Mouse (Mus musculus) macrophage (primary cell): ENCODE results near the gene Nop9. TPM values are rescaled to one million over a fixed set of nuclear protein-coding genes. Genes with fewer than 3 reads are reported as not detected.
A peak's percentile ranks its signal among the peaks of the same experiment; 100 is the strongest.

Experiments
- H3K27ac ChIP-seq: fragments of 350-480 bp; formaldehyde crosslinking; 2 replicates; pipeline ENCODE4 v1.9.0; 2021
- H3K36me3 ChIP-seq: fragments of 350-480 bp; formaldehyde crosslinking; 2 replicates; pipeline ENCODE4 v1.9.0; 2021; ENCODE audit errors: inconsistent target
- H3K4me3 ChIP-seq: fragments of 350-480 bp; formaldehyde crosslinking; 2 replicates; pipeline ENCODE4 v1.9.0; 2021; ENCODE audit errors: inconsistent target
- H3K79me2 ChIP-seq: fragments of 350-480 bp; formaldehyde crosslinking; 2 replicates; pipeline ENCODE4 v1.9.0; 2021; ENCODE audit errors: inconsistent target
- WGBS: methylation state at CpG from one replicate; pipeline ENCODE4 v1.1.7; 2026; ENCODE audit warnings: inconsistent platforms; ENCODE audit not compliant: missing documents; 5-methylcytosine and 5-hydroxymethylcytosine counted together
- polyA plus RNA-seq: library from polyadenylated mRNA; stranded (reverse); fragments of 250-400 nt; gene quantifications from 3 replicates; pipeline ENCODE4 v1.2.4, GENCODE M21; 2018; ENCODE audit warnings: inconsistent platforms

Nop9 gene
- polyA plus RNA-seq, 1 experiment from 2014 or later: 9.3 TPM

DNA sequence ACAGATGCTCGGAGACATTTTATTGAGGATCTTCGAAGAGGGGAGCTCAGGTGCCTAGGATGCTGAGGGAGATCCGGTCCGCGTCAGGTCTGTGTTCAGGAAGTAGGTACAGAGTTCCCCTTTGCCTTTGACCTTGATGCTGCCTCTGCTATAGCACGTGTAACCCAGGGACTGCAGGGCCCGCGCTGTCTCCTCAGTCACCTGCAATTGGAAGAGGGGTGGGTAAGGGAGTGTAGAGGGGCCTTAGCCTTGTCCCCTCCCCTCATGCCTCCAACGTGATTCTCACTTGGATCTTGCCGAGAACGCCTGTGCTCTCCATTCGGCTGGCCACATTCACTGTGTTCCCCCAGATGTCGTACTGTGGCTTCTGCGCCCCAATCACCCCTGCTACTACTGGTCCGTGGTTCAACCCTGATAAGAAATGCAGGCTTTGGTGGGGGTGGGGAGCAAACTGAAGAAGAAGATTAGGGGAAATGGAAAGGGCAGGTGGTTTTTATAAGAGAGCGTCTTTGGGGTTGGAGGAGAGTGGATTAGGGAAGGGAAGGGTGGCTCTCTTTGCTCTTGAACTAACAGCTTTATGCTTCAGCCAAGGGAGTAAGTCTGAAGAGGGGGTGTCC is 23.7 kb downstream of the Nop9 start:
- Histone ChIP-seq H3K27ac (no peak overlapping the region), H3K79me2 (no peaks in the 10 kb centered on the region), H3K4me3 (no peak overlapping the region), H3K36me3 (no peaks in the 10 kb centered on the region)
- 93% methylated on average over 15 of the region's 16 CpGs for WGBS

GRCm38 (mm10) chr14:55776711-55777110 is 31.2 kb downstream of the Nop9 start:
- no peak overlapping the region for H3K27ac ChIP-seq
- H3K36me3 ChIP-seq: no peaks in the 10 kb centered on the region
- H3K4me3 ChIP-seq: no peak overlapping the region
- H3K79me2 ChIP-seq: no peaks in the 10 kb centered on the region
- 65% methylated on average over 7 of the region's 7 CpGs for WGBS

DNA sequence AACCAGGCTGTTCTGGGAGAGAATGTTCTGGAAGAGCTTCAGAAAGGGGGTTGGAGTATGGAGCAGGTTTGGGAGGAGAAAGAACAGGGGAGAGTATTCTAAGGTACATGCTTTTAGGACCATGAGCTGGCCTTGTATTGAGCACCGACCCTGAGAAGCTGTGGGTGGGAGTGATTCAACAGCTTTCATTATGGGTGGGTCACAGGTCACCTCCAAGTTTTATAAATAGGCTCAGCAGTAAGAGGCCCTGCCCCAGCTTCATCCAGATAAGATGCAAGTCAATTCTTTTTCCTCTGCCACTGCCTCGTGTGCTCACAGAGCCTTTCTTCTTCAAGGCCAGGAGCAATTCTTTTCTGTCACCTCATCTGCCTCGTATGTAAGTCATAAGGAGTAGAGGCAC is 31.7 kb downstream of the Nop9 start:
- no peak overlapping the region for H3K27ac ChIP-seq
- no peak overlapping the region for H3K4me3 ChIP-seq
- no peaks in the 10 kb centered on the region for H3K79me2 ChIP-seq
- 52% methylated on average over 3 of the region's 3 CpGs for WGBS
- no peaks in the 10 kb centered on the region for H3K36me3 ChIP-seq

- WGBS: 64% methylated on average over 11 of the region's 11 CpGs
- H3K27ac ChIP-seq: no peak overlapping the region
- no peaks in the 10 kb centered on the region for H3K36me3 ChIP-seq
- H3K4me3 ChIP-seq: no peak overlapping the region
- no peaks in the 10 kb centered on the region for H3K79me2 ChIP-seq
These were observed 32.3 kb downstream of the Nop9 start for GRCm38 (mm10) chr14:55777806-55778205.

DNA sequence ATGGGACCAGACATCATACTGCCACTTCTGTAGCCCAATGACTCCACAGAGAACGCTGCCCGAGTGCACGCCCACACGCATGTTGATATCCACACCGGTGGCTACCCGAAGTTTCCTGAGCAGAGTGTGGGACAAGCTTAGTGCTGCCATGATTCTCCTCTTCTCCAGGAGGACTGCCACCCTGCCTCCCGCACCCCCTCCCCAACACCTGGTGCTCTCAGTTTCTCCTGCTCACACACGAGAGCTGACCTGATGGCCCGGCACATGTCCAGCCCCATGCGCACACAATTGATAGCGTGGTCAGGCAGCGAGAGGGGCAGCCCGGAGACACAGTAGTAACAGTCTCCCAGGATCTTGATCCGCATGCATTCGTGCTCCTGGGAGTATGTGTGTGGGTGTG is 33.2 kb downstream of the Nop9 start:
- no peak overlapping the region for H3K27ac ChIP-seq
- H3K4me3 ChIP-seq: no peak overlapping the region
- no peaks in the 10 kb centered on the region for H3K36me3 ChIP-seq
- no peaks in the 10 kb centered on the region for H3K79me2 ChIP-seq
- 97% methylated on average over 15 of the region's 15 CpGs for WGBS

GRCm38 (mm10) chr14:55779656-55780055 is 34.2 kb downstream of the Nop9 start:
- H3K27ac ChIP-seq: no peak overlapping the region
- no peaks in the 10 kb centered on the region for H3K79me2 ChIP-seq
- WGBS: 84% methylated on average over 13 of the region's 16 CpGs
- no peak overlapping the region for H3K4me3 ChIP-seq
- H3K36me3 ChIP-seq: no peaks in the 10 kb centered on the region

DNA sequence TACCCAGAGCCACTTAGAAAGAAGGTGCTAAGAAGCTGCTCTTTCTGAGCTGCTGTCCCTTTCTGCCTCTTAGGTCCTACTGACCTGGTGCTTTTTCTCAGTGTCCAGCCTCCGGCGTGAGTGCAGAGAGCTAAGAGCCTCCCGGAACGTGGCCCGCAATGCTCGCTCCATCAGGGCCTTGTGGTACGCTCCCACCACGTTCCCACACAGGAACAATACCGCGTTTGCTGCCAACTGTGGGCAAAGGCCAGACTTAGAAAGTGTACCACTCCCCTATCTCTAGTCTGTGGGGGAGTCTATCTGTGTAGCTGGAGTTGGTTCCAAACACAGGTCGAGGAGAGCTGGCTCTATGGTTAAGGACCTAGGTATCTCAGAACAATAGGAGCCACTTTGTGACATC is 35.2 kb downstream of the Nop9 start:
- H3K79me2 ChIP-seq: no peaks in the 10 kb centered on the region
- H3K27ac ChIP-seq: no peak overlapping the region
- H3K36me3 ChIP-seq: no peaks in the 10 kb centered on the region
- no peak overlapping the region for H3K4me3 ChIP-seq
- WGBS: 75% methylated on average over 11 of the region's 11 CpGs

- Histone ChIP-seq H3K27ac (no peak overlapping the region), H3K4me3 (no peak overlapping the region), H3K36me3 (no peaks in the 10 kb centered on the region), H3K79me2 (no peaks in the 10 kb centered on the region)
- WGBS: 25% methylated on average over 14 of the region's 14 CpGs
These were observed 35.8 kb downstream of the Nop9 start for GRCm38 (mm10) chr14:55781310-55781709.

GRCm38 (mm10) chr14:55782361-55782960 is 37.0 kb downstream of the Nop9 start:
- Histone ChIP-seq H3K27ac (no peak overlapping the region), H3K4me3 (no peak overlapping the region), H3K79me2 (no peaks in the 10 kb centered on the region), H3K36me3 (no peaks in the 10 kb centered on the region)
- 73% methylated on average over 9 of the region's 9 CpGs for WGBS

DNA sequence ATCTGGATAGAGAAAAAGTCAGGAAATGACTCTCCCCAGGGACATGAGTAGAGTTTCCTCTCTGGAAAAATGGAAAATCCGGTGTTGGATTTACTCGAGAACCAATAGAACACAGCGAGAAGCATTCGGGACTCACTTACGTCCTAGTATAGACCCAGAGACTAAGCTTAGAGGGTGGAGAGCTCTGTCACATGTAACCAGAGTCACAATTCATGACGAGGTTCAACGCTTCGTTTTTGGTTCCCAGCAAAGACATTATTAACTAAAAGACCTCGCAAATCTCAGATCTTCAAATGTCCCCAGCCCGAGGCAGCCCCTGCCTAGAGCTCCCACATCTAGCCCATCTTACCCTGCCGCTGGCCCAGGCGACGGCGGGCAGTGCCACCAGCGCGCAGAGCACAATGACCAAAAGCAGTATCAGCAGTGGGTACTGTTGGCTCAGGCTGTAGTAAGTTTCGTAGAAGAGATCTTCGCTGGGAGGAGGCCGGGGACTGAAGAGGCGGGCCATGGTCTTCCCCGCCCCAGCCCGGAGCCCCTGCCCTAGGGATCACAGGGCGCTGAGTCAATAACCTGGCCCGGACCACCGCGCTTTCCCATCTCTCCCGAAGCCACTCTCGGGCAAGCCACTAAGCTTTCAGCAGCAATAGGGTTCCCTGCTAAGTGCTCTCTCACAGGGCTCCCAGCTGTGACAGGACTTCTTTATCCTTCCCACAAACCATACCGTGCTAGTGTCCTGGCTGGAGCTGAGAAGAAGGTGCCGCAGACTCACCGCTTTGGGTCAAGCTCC is 37.9 kb downstream of the Nop9 start:
- WGBS: 45% methylated on average over 30 of the region's 31 CpGs
- no peaks in the 10 kb centered on the region for H3K79me2 ChIP-seq
- H3K4me3 ChIP-seq: no peak overlapping the region
- no peak overlapping the region for H3K27ac ChIP-seq
- H3K36me3 ChIP-seq: no peaks in the 10 kb centered on the region

GRCm38 (mm10) chr14:55783958-55784235 is 38.4 kb downstream of the Nop9 start, which contains the start of gene Adcy4:
Gene Adcy4 (minus strand): TSS chr14:55784095.
- Histone ChIP-seq H3K36me3 (no peaks in the 10 kb centered on the region), H3K27ac (no peak within 1 kb of the TSS), H3K79me2 (no peaks in the 10 kb centered on the region), H3K4me3 (no peak within 1 kb of the TSS)
- 61% methylated on average over 13 of the region's 13 CpGs for WGBS

- 92% methylated on average over 6 of the region's 6 CpGs for WGBS
- Histone ChIP-seq H3K36me3 (no peaks in the 10 kb centered on the region), H3K27ac (no peak overlapping the region), H3K4me3 (no peak overlapping the region), H3K79me2 (no peaks in the 10 kb centered on the region)
These were observed 39.7 kb downstream of the Nop9 start for GRCm38 (mm10) chr14:55785195-55785594.

GRCm38 (mm10) chr14:55787731-55788130 is 42.2 kb downstream of the Nop9 start:
- WGBS: 59% methylated on average over 11 of the region's 11 CpGs
- Histone ChIP-seq H3K79me2 (no peaks in the 10 kb centered on the region), H3K4me3 (peak overlapping the region; percentile 73), H3K36me3 (no peaks in the 10 kb centered on the region), H3K27ac (no peak overlapping the region)

- Histone ChIP-seq H3K36me3 (no peaks in the 10 kb centered on the region), H3K27ac (peak within 1 kb of the TSS; percentile 31), H3K79me2 (no peaks in the 10 kb centered on the region), H3K4me3 (peak within 1 kb of the TSS; percentile 73)
- 5% methylated on average over 40 of the region's 40 CpGs for WGBS
These were observed 43.0 kb downstream of the Nop9 start, which contains the start of gene Ripk3 for GRCm38 (mm10) chr14:55788256-55789050. Gene Ripk3 (minus strand): TSS chr14:55788865.

GRCm38 (mm10) chr14:55793461-55793860 is 48.0 kb downstream of the Nop9 start:
- 88% methylated on average over 1 of the region's 2 CpGs for WGBS
- no peak overlapping the region for H3K27ac ChIP-seq
- no peak overlapping the region for H3K4me3 ChIP-seq
- no peaks in the 10 kb centered on the region for H3K79me2 ChIP-seq
- no peaks in the 10 kb centered on the region for H3K36me3 ChIP-seq
